Mouse (Mus musculus): ENCODE measurements at regions not wholly inside any gene's neighbourhood (a gene's known extent, or its start where the extent isn't known, plus 50 kb on each side); places are given as distances from the start of the nearest gene placed in this dataset.
A peak's percentile ranks its signal among the peaks of the same experiment; 100 is the strongest.

DNA sequence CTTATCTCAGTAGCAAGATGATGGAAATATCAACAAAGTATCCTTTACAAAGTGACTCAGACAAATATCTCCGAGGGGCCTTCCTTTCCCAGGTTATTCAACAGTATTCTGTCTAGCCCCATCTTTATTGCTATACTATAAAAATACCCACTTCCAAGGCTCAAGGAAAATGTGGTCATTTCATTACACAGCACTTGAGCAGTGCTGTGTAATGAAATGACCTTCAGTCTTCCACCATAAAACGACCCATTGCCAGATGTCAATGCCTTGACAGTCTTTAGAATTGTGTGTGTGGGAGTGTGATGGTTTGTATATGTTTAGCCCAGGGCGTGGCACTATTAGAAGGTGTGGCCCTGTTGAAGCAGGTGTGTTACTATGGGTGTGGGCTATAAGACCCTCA lies 124.3 kb upstream of the Teddm2 start:
- Histone ChIP-seq H3K27me3 (ENCODE audit: control insufficient read depth, insufficient read depth, low read length) (no peaks in the 10 kb centered on the region), H3K9me3 (replicated peaks; ENCODE audit: control insufficient read depth, low read length) (no peaks in the 10 kb centered on the region), H3K9ac (replicated peaks; ENCODE audit: low read depth, low read length) (no peak overlapping the region), H3K36me3 (replicated peaks; ENCODE audit: control insufficient read depth, insufficient read depth, low read length) (no peaks in the 10 kb centered on the region), H3K4me3 (ENCODE audit: low read depth, low read length) (no peak overlapping the region), H3K4me1 (ENCODE audit: control insufficient read depth, insufficient read depth) (no peaks in the 10 kb centered on the region), H3K4me2 (ENCODE audit: low read depth, low read length) (no peak overlapping the region), H3K27ac (ENCODE audit: low read depth) (no peak overlapping the region)
- 59% methylated on average over 3 of the region's 3 CpGs for WGBS
- TF ChIP-seq EP300 (IDR thresholded peaks at IDR 0.05; ENCODE audit: low read depth) (no peak), CTCF (IDR thresholded peaks at IDR 0.05; ENCODE audit: low read depth) (no peak)
- no peak for DNase-seq (ENCODE audit: low spot score)
- no peak for ATAC-seq (ENCODE audit: insufficient read depth, low read depth)

GRCm38 (mm10) chr1:154027303-154027702 lies 127.3 kb upstream of the Teddm2 start:
- H3K27ac ChIP-seq (ENCODE audit: low read depth): peak overlapping the region; percentile 30; the same call in 1 of the 2 replicates
- no peak overlapping the region for H3K4me3 ChIP-seq (ENCODE audit: low read depth, low read length)
- 56% methylated on average over 4 of the region's 4 CpGs for WGBS
- H3K9me3 ChIP-seq (replicated peaks; ENCODE audit: control insufficient read depth, low read length): no peaks in the 10 kb centered on the region
- TF ChIP-seq EP300 (IDR thresholded peaks at IDR 0.05; ENCODE audit: low read depth) (peak; percentile 98), CTCF (IDR thresholded peaks at IDR 0.05; ENCODE audit: low read depth) (no peak)
- no peaks in the 10 kb centered on the region for H3K36me3 ChIP-seq (replicated peaks; ENCODE audit: control insufficient read depth, insufficient read depth, low read length)
- no peaks in the 10 kb centered on the region for H3K27me3 ChIP-seq (ENCODE audit: control insufficient read depth, insufficient read depth, low read length)
- peak; percentile 75 for DNase-seq (ENCODE audit: low spot score)
- no peak overlapping the region for H3K9ac ChIP-seq (replicated peaks; ENCODE audit: low read depth, low read length)
- ATAC-seq (ENCODE audit: insufficient read depth, low read depth): peak; percentile 90
- no peak overlapping the region for H3K4me2 ChIP-seq (ENCODE audit: low read depth, low read length)
- no peaks in the 10 kb centered on the region for H3K4me1 ChIP-seq (ENCODE audit: control insufficient read depth, insufficient read depth)

DNA sequence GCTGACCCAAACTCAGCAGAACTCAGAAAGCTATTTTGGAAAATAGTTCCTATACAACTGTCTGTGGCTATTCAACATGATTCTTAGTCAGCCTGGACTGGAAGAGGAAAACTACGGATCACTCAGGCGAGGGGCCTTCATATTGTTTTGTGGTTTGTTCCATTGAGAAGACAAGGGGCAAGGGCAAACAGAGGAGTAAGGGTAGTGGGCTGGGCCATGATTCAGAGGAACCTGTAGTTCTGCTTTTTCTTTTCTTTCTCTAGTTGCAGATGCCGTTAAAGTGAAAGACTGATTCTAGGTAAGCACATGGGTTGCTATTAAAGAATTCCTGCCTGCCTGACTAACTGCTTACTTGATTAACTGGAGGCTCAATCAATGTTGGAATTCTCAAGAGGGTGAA lies 129.8 kb upstream of the Teddm2 start:
- Histone ChIP-seq H3K27ac (ENCODE audit: low read depth) (no peak overlapping the region), H3K4me2 (ENCODE audit: low read depth, low read length) (no peak overlapping the region), H3K27me3 (ENCODE audit: control insufficient read depth, insufficient read depth, low read length) (no peaks in the 10 kb centered on the region), H3K9ac (replicated peaks; ENCODE audit: low read depth, low read length) (no peak overlapping the region), H3K4me3 (ENCODE audit: low read depth, low read length) (no peak overlapping the region), H3K4me1 (ENCODE audit: control insufficient read depth, insufficient read depth) (peaks cover 10% of the 10 kb centered on the region), H3K9me3 (replicated peaks; ENCODE audit: control insufficient read depth, low read length) (no peaks in the 10 kb centered on the region), H3K36me3 (replicated peaks; ENCODE audit: control insufficient read depth, insufficient read depth, low read length) (no peaks in the 10 kb centered on the region)
- no peak for TF ChIP-seq CTCF (IDR thresholded peaks at IDR 0.05; ENCODE audit: low read depth)
- TF ChIP-seq EP300 (IDR thresholded peaks at IDR 0.05; ENCODE audit: low read depth): no peak
- no peak for ATAC-seq (ENCODE audit: insufficient read depth, low read depth)
- no peak for DNase-seq (ENCODE audit: low spot score)
- 68% methylated on average over 3 of the region's 3 CpGs for WGBS

DNA sequence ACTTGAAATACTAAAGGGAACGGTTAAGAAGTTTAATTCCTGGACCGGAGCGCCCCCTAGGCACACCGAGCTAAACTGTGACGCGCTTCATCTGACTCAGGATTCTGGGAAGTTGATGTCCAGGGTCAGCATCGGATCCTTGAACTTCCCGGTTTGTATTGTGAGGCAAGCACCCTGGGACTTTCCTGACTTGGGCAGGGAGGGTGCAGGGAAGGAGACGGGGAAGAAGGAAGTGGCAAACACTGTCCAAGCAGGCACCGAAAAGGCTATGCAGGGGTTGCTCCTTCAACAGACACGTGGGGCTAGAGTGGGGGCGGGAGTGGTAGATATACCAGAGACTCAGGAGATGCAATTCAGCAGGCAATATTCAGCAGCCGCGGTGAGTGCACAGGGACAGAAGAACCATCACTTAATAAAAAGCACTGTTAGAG lies 132.7 kb upstream of the Teddm2 start:
- Histone ChIP-seq H3K27ac (ENCODE audit: low read depth) (0 out of 2 replicates have a peak overlapping the region, but pooled peaks have one; percentile 13), H3K9ac (replicated peaks; ENCODE audit: low read depth, low read length) (no peak overlapping the region), H3K4me2 (ENCODE audit: low read depth, low read length) (peak overlapping the region; percentile 46), H3K27me3 (ENCODE audit: control insufficient read depth, insufficient read depth, low read length) (no peaks in the 10 kb centered on the region), H3K36me3 (replicated peaks; ENCODE audit: control insufficient read depth, insufficient read depth, low read length) (no peaks in the 10 kb centered on the region), H3K4me1 (ENCODE audit: control insufficient read depth, insufficient read depth) (peaks cover 10% of the 10 kb centered on the region), H3K4me3 (ENCODE audit: low read depth, low read length) (no peak overlapping the region), H3K9me3 (replicated peaks; ENCODE audit: control insufficient read depth, low read length) (no peaks in the 10 kb centered on the region)
- 8% methylated on average over 14 of the region's 14 CpGs for WGBS
- ATAC-seq (ENCODE audit: insufficient read depth, low read depth): peak; percentile 54
- DNase-seq (ENCODE audit: low spot score): peak; percentile 87
- peak; percentile 66 for TF ChIP-seq CTCF (IDR thresholded peaks at IDR 0.05; ENCODE audit: low read depth)
- no peak for TF ChIP-seq EP300 (IDR thresholded peaks at IDR 0.05; ENCODE audit: low read depth)

- Histone ChIP-seq H3K27me3 (ENCODE audit: control insufficient read depth, insufficient read depth, low read length) (no peaks in the 10 kb centered on the region), H3K27ac (ENCODE audit: low read depth) (peak overlapping the region; percentile 80), H3K36me3 (replicated peaks; ENCODE audit: control insufficient read depth, insufficient read depth, low read length) (no peaks in the 10 kb centered on the region), H3K4me1 (ENCODE audit: control insufficient read depth, insufficient read depth) (peaks cover 19% of the 10 kb centered on the region), H3K4me3 (ENCODE audit: low read depth, low read length) (no peak overlapping the region), H3K9ac (replicated peaks; ENCODE audit: low read depth, low read length) (no peak overlapping the region), H3K4me2 (ENCODE audit: low read depth, low read length) (no peak overlapping the region), H3K9me3 (replicated peaks; ENCODE audit: control insufficient read depth, low read length) (no peaks in the 10 kb centered on the region)
- peak; percentile 85 for ATAC-seq (ENCODE audit: insufficient read depth, low read depth)
- 10% methylated on average over 13 of the region's 13 CpGs for WGBS
- peak; percentile 63 for DNase-seq (ENCODE audit: low spot score)
- no peak for TF ChIP-seq EP300 (IDR thresholded peaks at IDR 0.05; ENCODE audit: low read depth)
- no peak for TF ChIP-seq CTCF (IDR thresholded peaks at IDR 0.05; ENCODE audit: low read depth)
Observed at GRCm38 (mm10) chr1:154033958-154034606, 134.1 kb upstream of the Teddm2 start.

Measured in heart, postnatal 0 days (tissue).